Mouse (Mus musculus) midbrain, embryonic 12.5 days (tissue): ENCODE measurements around the gene Clic6. TPM values are rescaled to one million over a fixed set of nuclear protein-coding genes. Genes with fewer than 3 reads are reported as not detected.

Experiments used
- ATAC-seq: fragments of 200-750 bp; cut with Nextera tagmentation; 2 replicates; pipeline ENCODE4 v1.8.0; 2017; ENCODE audit warnings: low read depth, moderate TSS enrichment, moderate library complexity; ENCODE audit not compliant: low FRiP score
- H3K27ac ChIP-seq: fragments of 300-500 bp; sonication (generic); replicated peaks from 2 replicates; pipeline ENCODE4 v1.5.1; 2016; ENCODE audit warnings: mild to moderate bottlenecking
- H3K27me3 ChIP-seq: fragments of 300-500 bp; sonication (generic); 2 replicates; pipeline ENCODE4 v1.6.1; 2016; ENCODE audit warnings: mild to moderate bottlenecking
- H3K36me3 ChIP-seq: fragments of 300-500 bp; sonication (generic); 2 replicates; pipeline ENCODE4 v1.6.1; 2016
- H3K4me1 ChIP-seq: fragments of 300-500 bp; sonication (generic); 2 replicates; pipeline ENCODE4 v1.6.1; 2016
- H3K4me2 ChIP-seq: fragments of 300-500 bp; sonication (generic); replicated peaks from 2 replicates; pipeline ENCODE4 v1.6.1; 2016; ENCODE audit warnings: mild to moderate bottlenecking, moderate library complexity
- H3K4me3 ChIP-seq: fragments of 300-500 bp; sonication (generic); 2 replicates; pipeline ENCODE4 v1.5.1; 2016; ENCODE audit warnings: mild to moderate bottlenecking
- H3K9ac ChIP-seq: fragments of 300-500 bp; sonication (generic); replicated peaks from 2 replicates; pipeline ENCODE4 v1.6.1; 2016; ENCODE audit warnings: mild to moderate bottlenecking, moderate library complexity
- H3K9me3 ChIP-seq: fragments of 300-500 bp; sonication (generic); 2 replicates; pipeline ENCODE4 v1.6.1; 2016; ENCODE audit warnings: mild to moderate bottlenecking
- WGBS: fragments of 180-500 bp; shearing (Covaris S2); methylation state at CpG from one replicate; pipeline ENCODE4 v1.1.7; 2016; 5-methylcytosine and 5-hydroxymethylcytosine counted together
- polyA plus RNA-seq: library from polyadenylated mRNA; unstranded; fragments of >200 nt; fragmentation: Nextera tagmentation; extraction: Ambion mirVana; gene quantifications from 2 replicates; pipeline ENCODE4 v1.2.1, GENCODE M21; 2016

The Clic6 gene
- polyA plus RNA-seq, 1 experiment from 2014 or later: 1.6 TPM

DNA sequence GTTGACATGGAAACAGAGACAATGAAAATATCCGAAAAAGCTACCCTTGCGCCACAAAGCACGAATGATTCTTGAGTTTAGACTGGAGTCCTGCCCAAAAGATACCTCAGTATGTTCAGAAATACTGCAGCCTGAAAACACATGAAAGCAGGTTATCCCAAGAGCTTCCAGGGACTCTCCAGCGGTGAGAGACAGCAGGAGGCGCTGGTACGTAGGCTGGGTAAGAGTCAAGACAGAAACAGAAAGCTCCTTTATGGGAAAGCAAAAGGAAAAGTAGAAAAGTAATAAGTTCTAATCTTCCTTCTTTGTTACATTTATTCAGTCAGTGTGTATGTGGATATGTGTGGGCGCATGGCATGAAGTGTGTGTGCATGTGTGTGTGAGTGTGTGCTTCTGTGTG, 31.5 kb upstream of the Clic6 start:
- no peak for ATAC-seq
- H3K9me3 ChIP-seq: no peaks in the 10 kb centered on the region
- H3K9ac ChIP-seq: no peak overlapping the region
- no peak overlapping the region for H3K4me2 ChIP-seq
- no peak overlapping the region for H3K4me3 ChIP-seq
- no peak overlapping the region for H3K27ac ChIP-seq
- 0 out of 2 replicates have a peak, but pooled peaks cover 3% of the 10 kb centered on the region for H3K4me1 ChIP-seq
- WGBS: 89% methylated on average over 7 of the region's 7 CpGs
- 0 out of 2 replicates have a peak, but pooled peaks cover 11% of the 10 kb centered on the region for H3K36me3 ChIP-seq
- H3K27me3 ChIP-seq: no peaks in the 10 kb centered on the region

- WGBS: 93% methylated on average over 18 of the region's 18 CpGs
Observed at GRCm38 (mm10) chr16:92454495-92454894, 31.0 kb upstream of the Clic6 start.

GRCm38 (mm10) chr16:92455488-92455887, 30.0 kb upstream of the Clic6 start:
- Histone ChIP-seq H3K36me3 (0 out of 2 replicates have a peak, but pooled peaks cover 7% of the 10 kb centered on the region), H3K9me3 (no peaks in the 10 kb centered on the region), H3K9ac (no peak overlapping the region), H3K27ac (no peak overlapping the region), H3K4me3 (no peak overlapping the region), H3K27me3 (no peaks in the 10 kb centered on the region), H3K4me2 (no peak overlapping the region), H3K4me1 (0 out of 2 replicates have a peak, but pooled peaks cover 6% of the 10 kb centered on the region)
- WGBS: 63% methylated on average over 8 of the region's 8 CpGs
- ATAC-seq: no peak

More at GRCm38 (mm10) chr16:92454495-92454894, 31.0 kb upstream of the Clic6 start:
- H3K9me3 ChIP-seq: no peaks in the 10 kb centered on the region
- H3K36me3 ChIP-seq: 0 out of 2 replicates have a peak, but pooled peaks cover 7% of the 10 kb centered on the region
- ATAC-seq: no peak
- H3K27ac ChIP-seq: no peak overlapping the region
- H3K4me2 ChIP-seq: no peak overlapping the region
- H3K4me1 ChIP-seq: 0 out of 2 replicates have a peak, but pooled peaks cover 3% of the 10 kb centered on the region
- no peak overlapping the region for H3K9ac ChIP-seq
- no peaks in the 10 kb centered on the region for H3K27me3 ChIP-seq
- H3K4me3 ChIP-seq: no peak overlapping the region

DNA sequence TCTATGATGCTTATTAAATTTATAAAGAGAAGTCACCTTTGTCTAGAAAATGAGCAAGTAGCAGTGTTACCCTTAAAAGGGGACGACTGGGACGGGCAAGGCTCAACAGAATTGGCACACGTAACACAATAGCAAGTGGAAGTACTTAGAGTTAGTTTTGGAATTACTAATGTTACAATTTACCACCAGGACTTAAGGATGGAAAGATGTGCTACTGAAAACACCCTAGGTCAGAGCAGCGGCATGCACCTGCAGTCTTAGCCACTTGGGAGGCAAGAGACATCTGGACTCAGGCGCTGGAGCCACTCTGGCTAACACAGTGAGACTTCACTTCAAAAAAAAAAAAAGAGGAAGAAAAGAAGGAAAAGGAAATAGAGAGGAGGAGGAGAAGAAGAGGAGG, 29.6 kb upstream of the Clic6 start:
- H3K36me3 ChIP-seq: 0 out of 2 replicates have a peak, but pooled peaks cover 4% of the 10 kb centered on the region
- ATAC-seq: no peak
- no peaks in the 10 kb centered on the region for H3K27me3 ChIP-seq
- H3K4me1 ChIP-seq: 0 out of 2 replicates have a peak, but pooled peaks cover 6% of the 10 kb centered on the region
- no peak overlapping the region for H3K9ac ChIP-seq
- no peak overlapping the region for H3K4me3 ChIP-seq
- no peaks in the 10 kb centered on the region for H3K9me3 ChIP-seq
- no peak overlapping the region for H3K4me2 ChIP-seq
- H3K27ac ChIP-seq: no peak overlapping the region
- 89% methylated on average over 5 of the region's 5 CpGs for WGBS

- Histone ChIP-seq H3K4me3 (no peak overlapping the region), H3K27me3 (no peaks in the 10 kb centered on the region), H3K27ac (no peak overlapping the region), H3K9me3 (no peaks in the 10 kb centered on the region), H3K4me1 (0 out of 2 replicates have a peak, but pooled peaks cover 5% of the 10 kb centered on the region), H3K4me2 (no peak overlapping the region), H3K9ac (no peak overlapping the region), H3K36me3 (no peaks in the 10 kb centered on the region)
- ATAC-seq: peak; percentile 54; the same call in 1 of the 2 replicates
- WGBS: 27% methylated on average over 7 of the region's 7 CpGs
Observed at GRCm38 (mm10) chr16:92457594-92457993, 27.9 kb upstream of the Clic6 start.

GRCm38 (mm10) chr16:92461412-92461811, 24.1 kb upstream of the Clic6 start:
- WGBS: 88% methylated on average over 6 of the region's 6 CpGs
- H3K27me3 ChIP-seq: no peaks in the 10 kb centered on the region
- ATAC-seq: no peak
- H3K4me1 ChIP-seq: peaks cover 24% of the 10 kb centered on the region
- no peak overlapping the region for H3K4me3 ChIP-seq
- H3K9ac ChIP-seq: no peak overlapping the region
- no peak overlapping the region for H3K4me2 ChIP-seq
- H3K36me3 ChIP-seq: no peaks in the 10 kb centered on the region
- H3K9me3 ChIP-seq: no peaks in the 10 kb centered on the region
- no peak overlapping the region for H3K27ac ChIP-seq

GRCm38 (mm10) chr16:92464390-92464972, 21.1 kb upstream of the Clic6 start:
- Histone ChIP-seq H3K27ac (no peak overlapping the region), H3K4me3 (peak overlapping the region; percentile 84), H3K4me1 (peaks cover 24% of the 10 kb centered on the region)

DNA sequence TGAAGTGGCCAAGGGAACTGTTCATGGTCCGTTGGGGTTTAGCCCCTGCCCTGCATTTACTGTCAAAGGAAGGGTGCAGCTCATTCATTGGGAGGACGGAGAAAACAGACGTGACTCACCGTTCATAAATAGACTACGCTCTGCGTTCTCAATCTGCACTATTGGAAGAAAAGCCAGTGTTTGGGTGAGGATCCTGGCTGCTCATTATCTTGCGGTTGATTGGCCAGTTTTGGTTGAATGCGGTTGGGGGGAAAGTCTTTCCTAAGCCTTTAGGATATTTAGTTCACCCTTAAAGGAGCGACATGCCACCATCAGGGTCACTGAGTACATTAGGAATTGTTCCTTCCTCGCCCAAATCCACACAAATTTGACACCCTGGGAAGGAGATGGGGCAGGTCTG, 20.3 kb upstream of the Clic6 start:
- peak overlapping the region; percentile 84 for H3K9ac ChIP-seq
- H3K27ac ChIP-seq: peak overlapping the region; percentile 39
- H3K4me1 ChIP-seq: peaks cover 24% of the 10 kb centered on the region
- no peaks in the 10 kb centered on the region for H3K36me3 ChIP-seq
- WGBS: 10% methylated on average over 10 of the region's 10 CpGs
- H3K9me3 ChIP-seq: no peaks in the 10 kb centered on the region
- H3K27me3 ChIP-seq: no peaks in the 10 kb centered on the region
- peak overlapping the region; percentile 84 for H3K4me3 ChIP-seq
- no peak for ATAC-seq
- peak overlapping the region; percentile 82 for H3K4me2 ChIP-seq

More at GRCm38 (mm10) chr16:92464390-92464972, 21.1 kb upstream of the Clic6 start:
- Histone ChIP-seq H3K36me3 (no peaks in the 10 kb centered on the region), H3K27me3 (no peaks in the 10 kb centered on the region), H3K9me3 (no peaks in the 10 kb centered on the region), H3K4me2 (peak overlapping the region; percentile 82), H3K9ac (peak overlapping the region; percentile 84; the same call in 1 of the 2 replicates)
- no peak for ATAC-seq
- 55% methylated on average over 14 of the region's 14 CpGs for WGBS

DNA sequence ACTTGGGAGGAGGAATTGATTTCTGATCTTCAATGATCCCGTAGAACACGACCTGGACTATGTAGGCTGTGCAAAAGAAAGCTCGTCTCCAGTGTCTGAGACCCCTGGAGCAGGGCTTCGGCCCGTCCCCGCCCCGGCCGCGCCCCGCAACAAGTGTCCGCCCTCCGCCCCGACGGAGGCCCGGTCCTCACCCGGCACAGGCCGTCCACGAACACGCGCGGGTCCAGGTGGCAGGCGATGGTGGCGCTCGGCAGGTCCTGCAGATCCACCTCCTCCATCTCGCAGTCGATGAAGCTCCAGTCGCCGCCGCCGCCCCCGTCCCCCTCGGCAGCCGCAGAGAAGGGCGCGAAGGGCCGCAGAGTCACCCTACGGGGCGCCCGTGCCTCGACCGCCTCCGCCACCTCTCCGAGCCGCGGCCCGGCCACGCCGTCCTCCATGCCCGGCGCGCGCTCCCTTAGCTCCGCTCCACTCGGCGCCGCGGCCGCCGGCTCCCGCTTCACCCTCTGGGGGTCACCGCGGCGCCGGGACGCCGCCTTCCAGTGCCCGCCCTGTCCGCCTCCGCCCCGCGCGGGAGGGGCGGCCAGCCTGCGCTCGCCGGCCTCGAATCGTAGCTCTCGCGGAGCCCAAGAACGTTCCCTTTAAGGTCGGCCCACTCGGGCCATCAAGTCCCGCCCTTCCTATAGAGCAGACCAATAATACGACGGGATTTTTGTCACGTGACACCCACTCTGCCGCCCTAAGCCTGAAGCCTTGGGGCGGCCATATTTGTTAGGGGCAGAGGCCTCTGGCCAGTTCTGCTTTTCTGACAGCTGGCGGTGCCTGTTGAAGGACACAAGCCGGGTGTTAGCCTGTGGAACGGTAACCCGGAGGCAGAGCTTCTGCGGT, 19.7 kb upstream of the Clic6 start:
- Histone ChIP-seq H3K9me3 (no peaks in the 10 kb centered on the region), H3K27ac (peak overlapping the region; percentile 58), H3K27me3 (no peaks in the 10 kb centered on the region), H3K9ac (peak overlapping the region; percentile 84), H3K36me3 (no peaks in the 10 kb centered on the region), H3K4me3 (peak overlapping the region; percentile 84), H3K4me2 (peak overlapping the region; percentile 82), H3K4me1 (peaks cover 22% of the 10 kb centered on the region)
- ATAC-seq: peak; percentile 98
- WGBS: under 1% methylated on average over 85 of the region's 94 CpGs

- H3K27ac ChIP-seq: no peak overlapping the region
- no peaks in the 10 kb centered on the region for H3K27me3 ChIP-seq
- H3K9me3 ChIP-seq: no peaks in the 10 kb centered on the region
- peaks cover 22% of the 10 kb centered on the region for H3K4me1 ChIP-seq
- H3K4me2 ChIP-seq: no peak overlapping the region
- no peak overlapping the region for H3K4me3 ChIP-seq
- no peak overlapping the region for H3K9ac ChIP-seq
- no peak for ATAC-seq
- no peaks in the 10 kb centered on the region for H3K36me3 ChIP-seq
- WGBS: 73% methylated on average over 5 of the region's 5 CpGs
Observed at GRCm38 (mm10) chr16:92467041-92467440, 18.5 kb upstream of the Clic6 start.

DNA sequence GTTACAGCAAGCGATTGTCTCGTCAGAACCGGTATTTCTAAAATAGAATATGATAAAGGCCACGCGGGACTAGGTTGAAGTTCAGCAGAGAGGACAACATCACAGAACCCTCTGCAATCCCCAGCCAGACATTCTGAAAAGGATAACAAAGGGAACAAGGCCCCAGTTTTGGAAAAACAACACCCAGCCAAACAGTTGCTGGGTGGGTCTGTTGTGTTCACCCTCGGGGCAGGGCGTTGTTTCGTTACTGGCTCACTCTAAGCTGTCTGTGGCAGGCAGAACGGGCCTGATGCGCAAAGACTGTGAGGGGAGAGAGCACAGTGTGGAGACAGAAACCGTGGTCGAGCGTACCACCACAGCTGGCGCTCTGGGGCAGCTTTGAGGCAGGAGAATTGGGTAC, 17.1 kb upstream of the Clic6 start:
- ATAC-seq: no peak
- Histone ChIP-seq H3K9ac (no peak overlapping the region), H3K4me3 (no peak overlapping the region), H3K27ac (no peak overlapping the region), H3K4me2 (no peak overlapping the region), H3K27me3 (no peaks in the 10 kb centered on the region), H3K36me3 (no peaks in the 10 kb centered on the region), H3K9me3 (no peaks in the 10 kb centered on the region), H3K4me1 (peaks cover 16% of the 10 kb centered on the region)
- WGBS: 78% methylated on average over 14 of the region's 14 CpGs

GRCm38 (mm10) chr16:92470706-92471105, 14.8 kb upstream of the Clic6 start, which contains the start of gene Rcan1:
Rcan1 (minus strand) TSS chr16:92470867.
- Histone ChIP-seq H3K27ac (no peak within 1 kb of the TSS), H3K9me3 (no peaks in the 10 kb centered on the region), H3K4me3 (no peak within 1 kb of the TSS), H3K9ac (no peak within 1 kb of the TSS), H3K27me3 (no peaks in the 10 kb centered on the region), H3K36me3 (no peaks in the 10 kb centered on the region), H3K4me1 (no peaks in the 10 kb centered on the region), H3K4me2 (no peak within 1 kb of the TSS)
- no peak for ATAC-seq
- WGBS: 70% methylated on average over 6 of the region's 6 CpGs
